Mouse (Mus musculus) embryonic facial prominence, embryonic 10.5 days (tissue): ENCODE results near the gene Myo10. TPM values are rescaled to one million over a fixed set of nuclear protein-coding genes. Genes with fewer than 3 reads are reported as not detected.

ENCODE experiments used
- DNase-seq: peaks from one replicate; pipeline ENCODE4 v3.0.0-alpha.2; 2017; ENCODE audit warnings: low spot score
- H3K27ac ChIP-seq: fragments of 300-500 bp; sonication (generic); replicated peaks from 2 replicates; pipeline ENCODE4 v1.5.1; 2016; ENCODE audit warnings: mild to moderate bottlenecking
- H3K27me3 ChIP-seq: fragments of 300-500 bp; sonication (generic); replicated peaks from 2 replicates; pipeline ENCODE4 v1.6.1; 2016; ENCODE audit warnings: low read depth, mild to moderate bottlenecking; ENCODE audit not compliant: poor library complexity, severe bottlenecking
- H3K36me3 ChIP-seq: fragments of 300-500 bp; sonication (generic); replicated peaks from 2 replicates; pipeline ENCODE4 v1.6.1; 2016; ENCODE audit warnings: mild to moderate bottlenecking, moderate library complexity
- H3K4me1 ChIP-seq: fragments of 300-500 bp; sonication (generic); 2 replicates; pipeline ENCODE4 v1.6.1; 2016
- H3K4me3 ChIP-seq: fragments of 300-500 bp; sonication (generic); 2 replicates; pipeline ENCODE4 v1.5.1; 2016; ENCODE audit warnings: mild to moderate bottlenecking, moderate library complexity
- H3K9me3 ChIP-seq: fragments of 300-500 bp; sonication (generic); 2 replicates; pipeline ENCODE4 v1.6.1; 2016; ENCODE audit warnings: mild to moderate bottlenecking
- WGBS: fragments of 180-500 bp; shearing (Covaris S2); methylation state at CpG from one replicate; pipeline ENCODE4 v1.1.7; 2016; 5-methylcytosine and 5-hydroxymethylcytosine counted together
- polyA plus RNA-seq: library from polyadenylated mRNA; unstranded; fragments of >200 nt; fragmentation: Nextera tagmentation; extraction: Ambion mirVana; gene quantifications from 2 replicates; pipeline ENCODE4 v1.2.1, GENCODE M21; 2016

Gene Myo10
- polyA plus RNA-seq, 1 experiment from 2014 or later, result 44.2 TPM

DNA sequence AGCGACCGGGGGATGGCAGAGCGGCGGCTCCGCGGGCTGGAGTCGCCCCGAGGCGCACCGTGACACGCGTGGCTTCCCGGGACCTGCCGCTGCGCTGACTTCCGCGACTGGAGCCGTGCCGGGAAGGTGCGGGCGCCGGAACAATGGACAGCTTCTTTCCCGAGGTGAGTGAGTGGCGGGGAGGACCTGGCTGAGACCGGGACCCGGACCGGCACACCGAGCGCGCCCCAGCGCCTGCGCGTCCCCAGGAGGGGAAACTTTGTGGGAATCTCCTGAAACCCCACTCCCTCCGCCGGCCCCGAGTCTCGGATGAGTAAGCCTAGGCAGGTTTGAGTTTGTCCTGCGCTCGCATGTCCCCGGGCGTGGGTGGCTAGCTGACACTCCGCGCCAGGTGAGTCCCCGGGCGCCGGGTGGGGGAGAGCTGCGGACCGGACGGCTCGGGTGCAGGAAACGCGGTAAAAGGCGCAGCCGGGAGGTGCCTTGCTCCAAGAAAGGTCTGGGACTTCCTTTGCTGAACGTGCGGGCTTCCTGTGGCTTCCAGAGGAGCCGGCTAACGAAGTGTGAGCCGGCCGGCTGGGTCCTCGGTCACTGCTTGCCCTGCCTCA is 644 bp downstream of the Myo10 start:
- under 1% methylated on average over 61 of the region's 61 CpGs for WGBS

DNA sequence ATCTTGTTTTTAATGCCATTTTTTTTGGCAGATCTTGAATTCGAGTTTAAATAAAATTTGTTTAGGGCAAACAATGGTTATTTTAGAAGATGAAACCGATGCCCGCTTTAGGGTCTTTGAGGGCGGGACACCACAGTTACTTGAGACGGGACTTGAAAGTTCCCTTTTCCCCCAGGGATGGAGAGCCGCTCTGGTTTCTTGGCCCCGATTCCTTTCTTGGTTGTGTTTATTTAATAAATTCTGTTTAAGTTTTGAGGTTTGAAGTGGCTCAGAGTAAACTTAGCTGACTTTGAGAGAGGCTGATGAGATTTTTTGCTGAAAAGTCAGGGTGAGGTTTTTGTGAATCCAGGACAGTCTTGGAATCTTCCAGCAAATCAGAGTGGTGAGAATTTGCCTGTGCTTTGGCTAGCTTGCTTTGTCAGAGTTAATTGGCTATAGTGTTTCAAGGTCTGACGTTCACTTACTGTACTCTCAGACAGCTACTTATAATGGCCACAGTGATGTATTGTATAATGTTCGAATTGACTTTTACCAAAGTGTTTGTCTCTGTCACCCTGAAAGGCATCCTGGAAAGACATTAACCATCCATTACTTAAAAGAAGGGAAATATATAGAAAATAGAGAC is 1.3 kb downstream of the Myo10 start:
- Histone ChIP-seq H3K9me3 (no peaks in the 10 kb centered on the region), H3K36me3 (peaks cover 17% of the 10 kb centered on the region), H3K27ac (peak overlapping the region; percentile 95), H3K4me1 (peaks cover 46% of the 10 kb centered on the region), H3K27me3 (peaks cover 13% of the 10 kb centered on the region; the same call in 1 of the 2 replicates), H3K4me3 (peak overlapping the region; percentile 77)
- 7% methylated on average over 9 of the region's 9 CpGs for WGBS
- DNase-seq, result no peak

More for the DNA sequence above, 644 bp downstream of the Myo10 start:
- H3K27ac ChIP-seq, result peak overlapping the region; percentile 95
- peaks cover 10% of the 10 kb centered on the region for H3K36me3 ChIP-seq
- H3K4me1 ChIP-seq, result peaks cover 46% of the 10 kb centered on the region
- H3K9me3 ChIP-seq, result no peaks in the 10 kb centered on the region
- peak; percentile 73 for DNase-seq
- peaks cover 13% of the 10 kb centered on the region; the same call in 1 of the 2 replicates for H3K27me3 ChIP-seq
- H3K4me3 ChIP-seq, result peak overlapping the region; percentile 77

DNA sequence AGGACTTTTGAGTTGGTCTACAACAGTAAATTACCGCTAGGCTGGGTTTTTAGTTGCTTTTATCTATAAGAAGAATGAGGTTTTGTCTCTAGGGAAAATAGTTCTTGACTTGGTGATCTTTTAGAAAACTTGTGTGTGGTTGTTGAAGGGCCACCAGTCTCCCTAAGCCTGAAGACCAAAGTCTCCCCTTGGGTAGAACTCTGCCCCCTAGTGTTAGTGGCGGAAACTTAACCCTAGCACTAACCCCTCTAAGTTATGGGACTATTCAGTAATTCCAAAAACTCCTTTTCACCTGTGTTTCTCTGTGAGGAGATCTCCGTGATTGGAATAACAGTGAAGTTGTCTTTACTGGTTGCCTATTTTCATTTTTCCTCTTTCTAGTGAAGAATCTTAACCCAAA is 1.9 kb downstream of the Myo10 start:
- Histone ChIP-seq H3K4me1 (peaks cover 46% of the 10 kb centered on the region), H3K9me3 (no peaks in the 10 kb centered on the region), H3K27me3 (peaks cover 13% of the 10 kb centered on the region; the same call in 1 of the 2 replicates), H3K36me3 (peaks cover 19% of the 10 kb centered on the region), H3K4me3 (peak overlapping the region; percentile 77), H3K27ac (no peak overlapping the region)
- WGBS, result 41% methylated on average over 3 of the region's 3 CpGs
- DNase-seq, result peak; percentile 43

DNA sequence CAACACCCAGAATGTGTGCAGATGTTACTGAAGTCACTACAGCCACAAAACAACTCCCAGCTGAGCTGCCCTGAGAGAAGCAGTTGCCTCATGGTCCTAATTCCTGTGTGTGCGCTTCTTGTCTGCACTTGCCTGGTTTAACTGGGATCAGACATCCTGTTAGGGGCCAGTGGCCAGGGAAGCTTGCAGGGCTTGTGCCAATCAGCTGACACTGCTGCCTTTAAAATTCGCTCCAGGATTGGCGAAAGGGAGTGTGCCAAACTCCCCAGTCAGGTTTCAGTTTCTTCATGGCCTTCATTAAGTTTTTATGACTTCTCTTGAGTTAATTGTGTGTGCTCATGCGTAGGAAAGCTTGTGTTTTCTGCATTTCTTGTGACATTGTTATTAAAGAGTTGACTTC is 3.1 kb downstream of the Myo10 start:
- H3K4me1 ChIP-seq, result peaks cover 46% of the 10 kb centered on the region
- 61% methylated on average over 4 of the region's 4 CpGs for WGBS
- peak overlapping the region; percentile 77 for H3K4me3 ChIP-seq
- no peaks in the 10 kb centered on the region for H3K9me3 ChIP-seq
- peaks cover 10% of the 10 kb centered on the region; the same call in 1 of the 2 replicates for H3K27me3 ChIP-seq
- H3K27ac ChIP-seq, result peak overlapping the region; percentile 35
- H3K36me3 ChIP-seq, result peaks cover 19% of the 10 kb centered on the region
- peak; percentile 43 for DNase-seq

DNA sequence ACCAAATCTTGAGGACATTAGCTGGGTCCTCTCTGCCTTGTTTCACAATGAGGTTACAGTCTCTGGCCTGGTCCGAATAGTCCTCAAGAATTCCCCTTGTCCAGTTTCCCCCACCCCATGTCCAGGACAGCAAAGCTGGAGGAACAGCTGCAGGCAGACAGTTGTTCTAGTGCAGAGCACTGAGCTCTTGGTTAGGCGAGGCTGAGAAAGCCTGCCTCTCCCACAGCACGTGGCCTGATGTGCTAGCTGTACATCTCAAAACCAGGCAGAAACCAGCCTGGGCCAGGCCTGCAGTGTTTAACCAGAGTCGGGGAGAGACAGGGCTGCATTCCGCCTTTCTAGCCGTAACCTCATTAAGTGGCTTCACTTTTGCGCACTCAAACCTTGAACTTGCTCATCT is 4.7 kb downstream of the Myo10 start:
- no peaks in the 10 kb centered on the region for H3K27me3 ChIP-seq
- H3K9me3 ChIP-seq, result no peaks in the 10 kb centered on the region
- DNase-seq, result no peak
- H3K4me3 ChIP-seq, result no peak overlapping the region
- peaks cover 52% of the 10 kb centered on the region for H3K4me1 ChIP-seq
- H3K27ac ChIP-seq, result no peak overlapping the region
- 86% methylated on average over 7 of the region's 7 CpGs for WGBS
- peaks cover 19% of the 10 kb centered on the region for H3K36me3 ChIP-seq

DNA sequence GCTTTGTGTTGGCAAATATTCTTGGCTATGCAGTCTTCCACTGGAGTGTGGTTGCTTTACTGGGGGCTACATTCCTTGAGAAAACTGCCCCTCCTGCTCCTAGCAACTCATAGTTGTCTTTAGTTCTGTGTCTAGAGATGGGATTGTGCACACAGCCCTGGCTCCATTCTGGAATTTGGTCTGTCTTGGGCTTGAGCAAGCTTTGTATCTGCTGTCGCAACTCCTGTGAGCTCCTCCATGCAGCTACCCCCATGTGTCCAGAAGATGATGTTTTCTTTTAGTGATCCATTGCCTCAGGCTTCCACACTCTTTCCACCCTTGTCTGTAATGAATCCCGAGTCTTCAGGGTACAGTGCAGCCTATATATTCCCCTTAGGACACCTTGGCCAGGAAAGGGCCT is 5.9 kb downstream of the Myo10 start:
- Histone ChIP-seq H3K9me3 (no peaks in the 10 kb centered on the region), H3K27ac (no peak overlapping the region), H3K27me3 (no peaks in the 10 kb centered on the region), H3K4me3 (no peak overlapping the region), H3K36me3 (peaks cover 19% of the 10 kb centered on the region), H3K4me1 (peaks cover 62% of the 10 kb centered on the region)
- 87% methylated on average over 2 of the region's 2 CpGs for WGBS
- no peak for DNase-seq

DNA sequence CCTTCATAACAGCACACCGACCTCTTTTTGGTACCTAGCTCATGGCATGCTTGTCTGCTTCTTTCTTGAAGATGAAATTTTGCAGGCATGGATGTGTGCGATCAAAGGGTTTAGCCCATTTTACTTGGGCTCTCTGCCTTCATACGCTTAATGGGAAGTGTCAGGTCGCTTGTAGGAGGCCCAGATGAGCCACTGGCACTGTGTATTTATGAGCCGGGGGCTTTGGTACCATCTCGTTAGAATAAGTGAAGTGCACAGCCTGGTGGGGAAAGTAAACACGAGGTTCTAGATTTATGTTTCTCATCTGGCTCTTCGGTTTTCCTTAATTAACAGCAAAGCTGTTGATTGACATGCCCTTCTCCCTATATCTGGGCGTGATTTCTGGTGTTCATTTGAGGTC is 8.4 kb downstream of the Myo10 start:
- Histone ChIP-seq H3K27ac (no peak overlapping the region), H3K27me3 (no peaks in the 10 kb centered on the region), H3K36me3 (peaks cover 27% of the 10 kb centered on the region), H3K9me3 (no peaks in the 10 kb centered on the region), H3K4me3 (no peak overlapping the region), H3K4me1 (peaks cover 58% of the 10 kb centered on the region)
- 76% methylated on average over 9 of the region's 9 CpGs for WGBS
- DNase-seq, result no peak

DNA sequence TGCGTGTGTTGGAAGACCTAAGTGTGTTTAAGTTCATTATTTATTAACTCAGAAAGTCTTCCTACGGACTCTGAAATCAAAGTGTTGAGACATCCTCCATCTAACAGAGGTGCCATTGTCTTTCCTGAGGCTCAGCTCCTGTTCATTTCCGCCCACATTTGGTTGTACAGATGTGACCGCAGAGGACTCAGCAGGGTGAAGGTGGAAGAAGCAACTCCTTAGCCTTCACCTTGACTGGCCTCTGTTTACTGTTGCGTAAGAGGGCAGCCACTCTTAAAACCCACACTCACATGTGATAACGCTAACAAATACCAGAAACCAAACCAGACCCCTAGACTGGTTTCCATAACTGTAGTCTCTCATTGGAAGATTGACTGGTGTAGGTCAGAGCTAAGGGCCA is 9.0 kb downstream of the Myo10 start:
- Histone ChIP-seq H3K36me3 (peaks cover 27% of the 10 kb centered on the region), H3K27ac (no peak overlapping the region), H3K4me3 (no peak overlapping the region), H3K9me3 (no peaks in the 10 kb centered on the region), H3K27me3 (no peaks in the 10 kb centered on the region), H3K4me1 (peaks cover 58% of the 10 kb centered on the region)
- WGBS, result 74% methylated on average over 6 of the region's 6 CpGs
- no peak for DNase-seq

DNA sequence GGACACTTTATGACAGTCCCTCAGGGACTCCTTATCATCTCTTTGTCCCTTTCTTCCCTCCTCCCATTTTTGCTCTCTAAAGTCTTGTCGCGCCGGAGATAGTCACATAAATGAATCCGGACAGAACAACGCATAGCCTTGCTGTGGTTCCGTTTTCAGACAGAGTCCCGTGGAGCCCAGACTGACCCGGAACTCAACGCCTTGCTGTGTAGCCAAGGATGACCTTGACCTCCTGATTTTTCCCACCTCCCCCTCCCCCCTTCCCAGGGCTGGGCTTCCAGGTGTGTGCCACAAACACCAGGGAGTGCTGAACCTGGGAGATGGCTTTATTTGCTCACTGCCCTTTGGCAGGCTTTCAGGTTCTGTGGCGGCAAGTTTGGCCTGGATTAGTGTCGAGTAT is 10.6 kb downstream of the Myo10 start:
- 82% methylated on average over 11 of the region's 11 CpGs for WGBS
- no peak for DNase-seq
- Histone ChIP-seq H3K36me3 (peaks cover 24% of the 10 kb centered on the region), H3K4me1 (peaks cover 54% of the 10 kb centered on the region), H3K27ac (no peak overlapping the region), H3K4me3 (no peak overlapping the region), H3K9me3 (no peaks in the 10 kb centered on the region), H3K27me3 (no peaks in the 10 kb centered on the region)

DNA sequence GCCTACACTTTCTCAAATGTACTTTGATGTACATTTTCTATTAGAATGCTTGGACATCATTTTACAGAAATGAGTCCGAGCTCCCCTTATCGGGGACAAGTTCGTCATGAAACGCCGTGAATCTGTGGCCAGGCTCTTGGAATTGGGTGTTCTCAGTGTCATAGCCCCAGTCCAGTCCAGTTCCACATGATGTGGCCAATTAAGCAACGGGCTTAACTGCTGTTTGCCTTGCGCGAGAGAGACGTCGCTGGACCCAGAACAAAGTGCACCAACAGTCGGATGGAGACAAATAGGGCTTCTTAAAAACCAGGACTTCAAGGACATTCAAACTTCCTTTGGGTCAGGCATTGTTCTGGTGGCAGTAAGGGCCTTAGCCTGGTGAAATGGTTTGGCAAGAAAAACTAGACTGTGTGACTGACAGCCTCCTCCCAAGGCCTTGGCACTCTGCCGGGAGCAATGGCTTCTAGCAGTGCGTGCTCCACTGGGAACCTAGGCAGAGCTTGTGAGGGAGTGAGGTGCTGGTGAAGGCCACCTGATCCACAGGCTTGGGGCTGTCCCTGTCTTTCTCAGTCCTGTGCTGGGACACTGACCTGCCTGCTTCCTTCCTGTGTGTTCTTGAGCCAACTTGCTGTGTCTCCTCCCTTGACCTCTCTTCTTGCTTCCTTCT is 11.5 kb downstream of the Myo10 start:
- DNase-seq, result no peak
- peaks cover 54% of the 10 kb centered on the region for H3K4me1 ChIP-seq
- H3K27me3 ChIP-seq, result no peaks in the 10 kb centered on the region
- WGBS, result 92% methylated on average over 13 of the region's 13 CpGs
- H3K4me3 ChIP-seq, result no peak overlapping the region
- H3K27ac ChIP-seq, result 0 out of 2 replicates have a peak overlapping the region, but pooled peaks have one; percentile 15
- no peaks in the 10 kb centered on the region for H3K9me3 ChIP-seq
- peaks cover 19% of the 10 kb centered on the region for H3K36me3 ChIP-seq

DNA sequence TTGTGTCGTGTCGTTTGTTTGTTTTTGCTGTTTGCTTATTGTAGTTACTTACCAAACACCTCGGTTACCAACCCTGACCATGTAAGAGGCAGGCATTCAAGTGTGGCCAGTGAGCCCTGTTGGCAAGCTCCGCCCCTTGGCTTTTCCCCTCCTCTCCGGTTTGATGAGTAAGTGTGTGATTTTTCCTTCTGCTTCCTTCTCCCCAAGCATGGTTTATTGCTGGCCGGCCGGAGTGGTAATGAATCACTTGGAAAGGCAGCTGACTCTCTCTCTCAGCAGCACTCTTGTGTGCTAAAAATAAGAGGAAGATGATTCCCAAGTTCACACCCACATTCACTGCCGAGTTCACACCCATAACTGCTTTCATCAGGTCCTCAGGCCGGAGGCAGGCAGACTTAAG is 15.4 kb downstream of the Myo10 start:
- no peak for DNase-seq
- Histone ChIP-seq H3K9me3 (no peaks in the 10 kb centered on the region), H3K27ac (no peak overlapping the region), H3K4me3 (no peak overlapping the region), H3K27me3 (no peaks in the 10 kb centered on the region), H3K4me1 (peaks cover 54% of the 10 kb centered on the region), H3K36me3 (peaks cover 18% of the 10 kb centered on the region; the same call in 1 of the 2 replicates)
- WGBS, result 90% methylated on average over 9 of the region's 9 CpGs

DNA sequence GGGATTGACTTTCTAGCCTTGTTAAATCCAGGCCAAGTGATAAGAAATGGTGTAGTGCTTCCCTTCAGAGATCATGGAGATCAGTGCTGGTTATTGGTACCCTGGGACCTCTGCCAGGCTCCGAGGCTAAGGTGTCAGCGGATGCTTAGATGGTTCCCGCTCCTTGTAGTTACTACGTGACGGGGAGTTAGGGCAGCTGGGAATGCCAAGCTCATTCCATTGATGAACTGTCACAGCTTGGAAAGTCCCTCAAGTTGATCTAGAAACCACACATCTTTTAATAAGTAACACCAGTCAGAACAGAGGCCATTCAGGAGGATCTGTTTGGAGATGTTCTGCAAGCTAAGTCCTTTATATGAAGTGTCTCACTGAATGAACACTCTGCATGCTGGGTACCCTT is 16.9 kb downstream of the Myo10 start:
- no peaks in the 10 kb centered on the region for H3K27me3 ChIP-seq
- DNase-seq, result no peak
- no peak overlapping the region for H3K27ac ChIP-seq
- H3K4me1 ChIP-seq, result peaks cover 52% of the 10 kb centered on the region
- WGBS, result 97% methylated on average over 5 of the region's 5 CpGs
- H3K4me3 ChIP-seq, result no peak overlapping the region
- H3K36me3 ChIP-seq, result peaks cover 11% of the 10 kb centered on the region; the same call in 1 of the 2 replicates
- no peaks in the 10 kb centered on the region for H3K9me3 ChIP-seq
